ENCODE assay signal across 8 mouse cellular contexts in genomic region chr8:128024774-128025222, GRCm38 (mm10).
DNase-seq lines count a peak whose midpoint lies in the region; ATAC-seq and TF ChIP-seq lines count a peak whose summit lies in the region.

No protein-coding gene starts in this region.

- no peaks in the 10 kb centered on the region for H3K36me3 ChIP-seq in embryonic facial prominence, embryonic 11.5 days (replicated peaks; ENCODE audit: control insufficient read depth, insufficient read depth, low read depth, low read length)
- no peaks in the 10 kb centered on the region for H3K36me3 ChIP-seq in hindbrain, embryonic 15.5 days
- H3K36me3 ChIP-seq in liver, postnatal 0 days (replicated peaks; ENCODE audit: insufficient read depth, low read length), result no peaks in the 10 kb centered on the region
- H3K36me3 ChIP-seq in stomach, postnatal 0 days (ENCODE audit: control insufficient read depth, insufficient read depth, low read length), result no peaks in the 10 kb centered on the region

- H3K9me3 ChIP-seq in embryonic facial prominence, embryonic 11.5 days (replicated peaks; ENCODE audit: control insufficient read depth, low read length), result no peaks in the 10 kb centered on the region
- H3K9me3 ChIP-seq in hindbrain, embryonic 15.5 days, result no peaks in the 10 kb centered on the region
- H3K9me3 ChIP-seq in liver, postnatal 0 days (ENCODE audit: low read length), result no peaks in the 10 kb centered on the region
- H3K9me3 ChIP-seq in stomach, postnatal 0 days (ENCODE audit: control insufficient read depth, low read length), result no peaks in the 10 kb centered on the region

- DNase-seq in adrenal gland, adult 8-10 months, result peak; percentile 13
- no peak for DNase-seq in adrenal gland, adult 18-20 months (ENCODE audit: low spot score in 2 of 2)
- DNase-seq in embryonic facial prominence, embryonic 11.5 days (ENCODE audit: low spot score), result peak; percentile 17
- peak; percentile 23 for DNase-seq in liver, postnatal 0 days
- DNase-seq in stomach, postnatal 0 days (ENCODE audit: low spot score), result peak; percentile 26
- DNase-seq in layer of hippocampus, adult 9-10 months (ENCODE audit: low spot score), result no peak
- DNase-seq in T-cell, adult 2 months (ENCODE audit: low spot score), result no peak

- no peak overlapping the region for H3K4me2 ChIP-seq in embryonic facial prominence, embryonic 11.5 days (ENCODE audit: low read depth, low read length)
- H3K4me2 ChIP-seq in hindbrain, embryonic 15.5 days, result no peak overlapping the region
- H3K4me2 ChIP-seq in liver, postnatal 0 days (ENCODE audit: low read depth, low read length), result no peak overlapping the region
- H3K4me2 ChIP-seq in stomach, postnatal 0 days (replicated peaks; ENCODE audit: low read depth), result no peak overlapping the region

- 0 out of 2 replicates have a peak overlapping the region, but pooled peaks have one; percentile 9 for H3K9ac ChIP-seq in embryonic facial prominence, embryonic 11.5 days (replicated peaks; ENCODE audit: low read length)
- H3K9ac ChIP-seq in hindbrain, embryonic 15.5 days, result no peak overlapping the region
- H3K9ac ChIP-seq in liver, postnatal 0 days (replicated peaks), result no peak overlapping the region
- H3K9ac ChIP-seq in stomach, postnatal 0 days (ENCODE audit: low read length), result no peak overlapping the region

- no peak for TF ChIP-seq CTCF in liver, postnatal 0 days (IDR thresholded peaks at IDR 0.05; ENCODE audit: low read depth)
- no peak for TF ChIP-seq CTCF in stomach, postnatal 0 days (IDR thresholded peaks at IDR 0.05; ENCODE audit: low read depth)

- H3K4me1 ChIP-seq in embryonic facial prominence, embryonic 11.5 days (ENCODE audit: control insufficient read depth, insufficient read depth, low read length), result no peaks in the 10 kb centered on the region; the same call in 1 of the 2 replicates
- peaks cover 8% of the 10 kb centered on the region for H3K4me1 ChIP-seq in hindbrain, embryonic 15.5 days (replicated peaks)
- H3K4me1 ChIP-seq in liver, postnatal 0 days (ENCODE audit: insufficient read depth), result peaks cover 14% of the 10 kb centered on the region
- no peaks in the 10 kb centered on the region; the same call in 1 of the 2 replicates for H3K4me1 ChIP-seq in stomach, postnatal 0 days (replicated peaks; ENCODE audit: control insufficient read depth, insufficient read depth)

- no peak for TF ChIP-seq EP300 in liver, postnatal 0 days (IDR thresholded peaks at IDR 0.05; ENCODE audit: low read depth)
- TF ChIP-seq EP300 in stomach, postnatal 0 days (optimal IDR thresholded peaks at IDR 0.05), result no peak

- peak; percentile 56; the same call in 1 of the 2 replicates for ATAC-seq in embryonic facial prominence, embryonic 11.5 days (replicated peaks; ENCODE audit: insufficient number of reproducible peaks, low FRiP score, low TSS enrichment, low read depth)
- peak; percentile 34 for ATAC-seq in hindbrain, embryonic 15.5 days (ENCODE audit: low FRiP score, low read depth)
- peak; percentile 80 for ATAC-seq in liver, postnatal 0 days
- peak; percentile 70 for ATAC-seq in stomach, postnatal 0 days (ENCODE audit: low FRiP score, low TSS enrichment)

- no peaks in the 10 kb centered on the region for H3K27me3 ChIP-seq in embryonic facial prominence, embryonic 11.5 days (ENCODE audit: control insufficient read depth, insufficient read depth, low read length)
- H3K27me3 ChIP-seq in hindbrain, embryonic 15.5 days, result no peaks in the 10 kb centered on the region
- H3K27me3 ChIP-seq in liver, postnatal 0 days (ENCODE audit: insufficient read depth, low read length), result no peaks in the 10 kb centered on the region
- no peaks in the 10 kb centered on the region for H3K27me3 ChIP-seq in stomach, postnatal 0 days (ENCODE audit: control insufficient read depth, insufficient read depth, low read length)

- H3K4me3 ChIP-seq in embryonic facial prominence, embryonic 11.5 days (ENCODE audit: low read depth, low read length), result no peak overlapping the region
- no peak overlapping the region for H3K4me3 ChIP-seq in hindbrain, embryonic 15.5 days
- H3K4me3 ChIP-seq in liver, postnatal 0 days (ENCODE audit: low read depth, low read length), result no peak overlapping the region
- H3K4me3 ChIP-seq in stomach, postnatal 0 days (ENCODE audit: low read depth, low read length), result no peak overlapping the region

- peak overlapping the region; percentile 41; the same call in 1 of the 2 replicates for H3K27ac ChIP-seq in embryonic facial prominence, embryonic 11.5 days (replicated peaks; ENCODE audit: low read depth, low read length)
- H3K27ac ChIP-seq in hindbrain, embryonic 15.5 days (replicated peaks), result peak overlapping the region; percentile 49
- no peak overlapping the region for H3K27ac ChIP-seq in liver, postnatal 0 days (ENCODE audit: low read depth)
- H3K27ac ChIP-seq in stomach, postnatal 0 days (replicated peaks), result no peak overlapping the region

- whole genome bisulfite sequencing in embryonic facial prominence, embryonic 11.5 days, result 17% methylated on average over 2 of the region's 2 CpGs
- WGBS in hindbrain, embryonic 15.5 days, result no CpG with 5 or more reads among the region's 2 CpGs
- 65% methylated on average over 2 of the region's 2 CpGs for WGBS in liver, postnatal 0 days (ENCODE audit: insufficient replicate concordance)
- no CpG with 5 or more reads among the region's 2 CpGs for WGBS in stomach, postnatal 0 days

Comparison
In these comparisons a context has a peak if more than half of its experiments do, and no peak if none do; other contexts are left out.
1. DNase-seq: peak in adrenal gland, adult 8-10 months (single experiment), embryonic facial prominence, embryonic 11.5 days (single experiment), liver, postnatal 0 days (single experiment) and stomach, postnatal 0 days (single experiment); none in adrenal gland, adult 18-20 months (0 of 2), layer of hippocampus, adult 9-10 months (single experiment) and T-cell, adult 2 months (single experiment).
2. H3K27ac ChIP-seq: peak in embryonic facial prominence, embryonic 11.5 days (single experiment) and hindbrain, embryonic 15.5 days (single experiment); none in liver, postnatal 0 days (single experiment) and stomach, postnatal 0 days (single experiment).
3. Peak in every context shown above with its lines, with median percentiles within 50 percentile points of each other: ATAC-seq.